Mouse (Mus musculus) neutrophil, adult 5-6 weeks (primary cell): ENCODE measurements around the gene Zfp142. TPM values are rescaled to one million over a fixed set of nuclear protein-coding genes. Genes with fewer than 3 reads are reported as not detected.

Source experiments
- ATAC-seq: fragments of 151-379, 151-347 bp; 2 replicates; pipeline ENCODE4 v1.8.0; 2017; ENCODE audit warnings: mild to moderate bottlenecking, moderate TSS enrichment; ENCODE audit not compliant: insufficient number of reproducible peaks, poor library complexity, low FRiP score, severe bottlenecking; ENCODE audit errors: extremely low read depth
- total RNA-seq: library from RNA; stranded (forward); fragments of 200-1000 nt; gene quantifications from 2 replicates; pipeline ENCODE4 v1.2.3, GENCODE M21; 2017

Gene Zfp142
- total RNA-seq, 1 experiment from 2014 or later = 21.5 TPM

DNA sequence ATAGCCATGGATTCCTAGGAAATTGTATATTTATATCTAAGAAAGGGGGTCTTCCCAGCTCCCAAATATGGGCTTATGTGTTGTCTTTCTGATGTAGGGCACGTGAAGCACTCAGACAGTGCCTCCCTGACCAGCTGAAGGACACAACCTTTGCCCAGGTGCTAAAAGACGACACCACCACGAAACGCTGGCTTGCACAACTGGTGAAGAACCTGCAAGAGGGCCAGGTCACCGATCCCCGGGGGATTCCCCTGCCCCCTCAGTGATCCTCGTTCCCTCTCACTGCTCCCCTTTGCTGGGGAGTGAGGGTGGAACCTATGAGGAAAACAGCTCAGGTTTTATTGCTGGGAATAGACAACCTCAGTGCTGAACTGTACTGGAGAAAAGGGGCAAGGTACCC lies 59.5 kb downstream of the Zfp142 start:
- ATAC-seq = no peak

DNA sequence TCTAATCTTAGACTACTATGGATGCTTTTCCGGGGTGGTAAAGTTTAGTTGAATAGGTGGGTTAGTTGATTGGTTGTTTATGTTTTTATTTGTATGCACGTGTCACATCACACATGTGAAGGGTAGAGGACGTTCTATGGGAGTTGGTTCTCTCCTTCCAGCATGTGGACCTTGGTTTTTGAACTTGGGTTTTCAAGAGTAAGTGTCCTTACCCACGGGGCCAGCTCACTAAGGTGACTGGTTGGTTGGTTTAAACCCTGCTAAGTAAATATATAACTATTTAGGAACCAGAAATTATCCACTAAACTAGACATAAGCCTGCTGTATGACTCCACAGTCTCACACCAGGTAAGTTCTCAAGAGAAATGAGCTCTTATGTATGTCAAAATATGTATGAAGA lies 63.3 kb downstream of the Zfp142 start:
- ATAC-seq = no peak

DNA sequence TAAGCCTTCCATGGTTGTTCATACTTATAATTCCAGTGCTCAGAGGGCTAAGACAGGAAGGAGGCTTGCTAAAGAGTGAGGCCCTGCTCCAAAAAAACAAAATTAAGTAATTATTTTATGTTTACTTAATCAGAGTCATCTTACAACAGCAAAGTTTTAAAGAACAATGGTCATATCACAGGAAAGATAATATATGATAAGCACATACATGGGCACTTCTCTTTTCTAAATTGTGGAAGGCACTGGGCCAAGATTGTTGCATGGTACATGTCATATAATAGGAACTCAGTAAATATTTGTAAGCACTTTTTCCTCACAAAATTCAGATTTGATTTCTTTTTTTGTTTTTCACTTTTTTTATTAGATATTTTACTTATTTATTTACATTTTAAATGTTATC lies 68.2 kb downstream of the Zfp142 start:
- no peak for ATAC-seq

Other genes with a start within 250 kb of the Zfp142 start
- gene Catip, start 226.1 kb downstream of the Zfp142 start, total RNA-seq = 0.86 TPM in 1 of 2 replicates, not detected in the other
- 148 and 164 TPM in 2 replicates for gene Slc11a1, start 213.1 kb downstream of the Zfp142 start, total RNA-seq
- gene Ctdsp1, start 196.7 kb downstream of the Zfp142 start, total RNA-seq = 66.9 and 67.8 TPM in 2 replicates
- gene Vil1, start 178.9 kb downstream of the Zfp142 start, total RNA-seq = not detected in 2 replicates
- 17.4 and 19.6 TPM in 2 replicates for gene Cnot9, start 82.2 kb downstream of the Zfp142 start, total RNA-seq
- gene Plcd4, start 45.4 kb downstream of the Zfp142 start, total RNA-seq = 0.12 and 0.81 TPM in 2 replicates
- 27.5 and 31.3 TPM in 2 replicates for gene Usp37, start 44.0 kb downstream of the Zfp142 start, total RNA-seq
- 7.1 and 15.8 TPM in 2 replicates for gene Bcs1l, start within 50 bp of the Zfp142 start, total RNA-seq
- 44.4 and 46.8 TPM in 2 replicates for gene Rnf25, start 13.2 kb upstream of the Zfp142 start, total RNA-seq
- 0.70 and 0.98 TPM in 2 replicates for gene Stk36, start 13.2 kb upstream of the Zfp142 start, total RNA-seq
- gene Ttll4, start 73.5 kb upstream of the Zfp142 start, total RNA-seq = 19.0 and 21.1 TPM in 2 replicates
- gene Cyp27a1, start 125.3 kb upstream of the Zfp142 start, total RNA-seq = 37.6 and 45.0 TPM in 2 replicates
- gene Prkag3, start 161.0 kb upstream of the Zfp142 start, total RNA-seq = 0.23 TPM in 1 of 2 replicates, not detected in the other
- not detected in 2 replicates for gene Wnt6, start 183.6 kb upstream of the Zfp142 start, total RNA-seq
- gene Wnt10a, start 203.3 kb upstream of the Zfp142 start, total RNA-seq = not detected in 2 replicates